Mouse (Mus musculus) C2C12 (cell line): ENCODE results near the gene Slc38a2. TPM values are rescaled to one million over a fixed set of nuclear protein-coding genes. Genes with fewer than 3 reads are reported as not detected.

ENCODE experiments used
- H3K27me3 ChIP-seq: one replicate; pipeline ENCODE4 v1.6.1; 2011; ENCODE audit not compliant: control insufficient read depth, insufficient read depth, insufficient read length
- H3K36me3 ChIP-seq: one replicate; pipeline ENCODE4 v1.6.1; 2011; ENCODE audit not compliant: control insufficient read depth, insufficient read depth
- H3K4me3 ChIP-seq: one replicate; pipeline ENCODE4 v1.5.1; 2011; ENCODE audit warnings: mild to moderate bottlenecking, control low read depth; ENCODE audit not compliant: poor library complexity, insufficient read depth, severe bottlenecking
- H3K79me2 ChIP-seq: one replicate; pipeline ENCODE4 v1.6.1; 2011; ENCODE audit not compliant: control insufficient read depth, insufficient read depth
- H3K79me3 ChIP-seq: one replicate; pipeline ENCODE4 v1.6.1; 2011; ENCODE audit warnings: low read depth, control low read depth
- H3ac ChIP-seq: one replicate; pipeline ENCODE3; 2011; ENCODE audit warnings: low read depth; ENCODE audit not compliant: control insufficient read depth, insufficient read length
- CEBPB ChIP-seq: IDR thresholded peaks from one replicate; pipeline ENCODE4 v1.6.1; 2011; ENCODE audit warnings: low read depth, mild to moderate bottlenecking, control low read depth, moderate library complexity
- CTCF ChIP-seq: IDR thresholded peaks from one replicate; pipeline ENCODE4 v1.5.1; 2011; ENCODE audit not compliant: control insufficient read depth, insufficient read depth, insufficient read length
- FOSL1 ChIP-seq: IDR thresholded peaks from one replicate; pipeline ENCODE4 v1.8.0; 2011; ENCODE audit warnings: mild to moderate bottlenecking, low read length; ENCODE audit not compliant: poor library complexity, insufficient read depth, severe bottlenecking
- MAX ChIP-seq: IDR thresholded peaks from one replicate; pipeline ENCODE4 v1.6.1; 2011; ENCODE audit warnings: mild to moderate bottlenecking, control low read depth
- MYOD1 ChIP-seq: IDR thresholded peaks from one replicate; pipeline ENCODE4 v1.6.1; 2011; ENCODE audit warnings: low read depth; ENCODE audit not compliant: control insufficient read depth, insufficient read length
- MYOG ChIP-seq: IDR thresholded peaks from one replicate; pipeline ENCODE4 v1.6.1; 2011; ENCODE audit not compliant: control insufficient read depth, insufficient read length; ENCODE audit errors: extremely low read depth
- USF1 ChIP-seq: IDR thresholded peaks from one replicate; pipeline ENCODE4 v1.6.1; 2011; ENCODE audit warnings: low read depth, mild to moderate bottlenecking, control low read depth, moderate library complexity
- polyA plus RNA-seq: library from polyadenylated mRNA; unstranded; fragments of >200 nt; fragmentation: generic; extraction: Trizol; gene quantifications from one replicate; pipeline ENCODE4 v1.2.1, GENCODE M21; 2012; ENCODE audit warnings: missing spikeins

Gene Slc38a2
- polyA plus RNA-seq, 1 experiment: 99.9 TPM

- TF ChIP-seq FOSL1: no peak
- TF ChIP-seq MYOD1: peak; percentile 64
- Histone ChIP-seq H3K4me3 (no peak overlapping the region), H3K27me3 (no peaks in the 10 kb centered on the region), H3ac (no peak overlapping the region), H3K79me3 (no peaks in the 10 kb centered on the region), H3K36me3 (no peaks in the 10 kb centered on the region), H3K79me2 (no peaks in the 10 kb centered on the region)
Measured at GRCm38 (mm10) chr15:96707936-96708335, 8.4 kb upstream of the Slc38a2 start.

- H3K36me3 ChIP-seq: peaks cover 11% of the 10 kb centered on the region
- H3K4me3 ChIP-seq: no peak overlapping the region
- peaks cover 12% of the 10 kb centered on the region for H3K79me3 ChIP-seq
- H3ac ChIP-seq: no peak overlapping the region
- no peaks in the 10 kb centered on the region for H3K27me3 ChIP-seq
- H3K79me2 ChIP-seq: peaks cover 22% of the 10 kb centered on the region
- TF ChIP-seq MYOG: no peak
- no peak for TF ChIP-seq CTCF
- TF ChIP-seq FOSL1: no peak
- no peak for TF ChIP-seq USF1
- TF ChIP-seq CEBPB: no peak
- no peak for TF ChIP-seq MAX
- no peak for TF ChIP-seq MYOD1
Measured at GRCm38 (mm10) chr15:96702466-96703031, 3.0 kb upstream of the Slc38a2 start.

DNA sequence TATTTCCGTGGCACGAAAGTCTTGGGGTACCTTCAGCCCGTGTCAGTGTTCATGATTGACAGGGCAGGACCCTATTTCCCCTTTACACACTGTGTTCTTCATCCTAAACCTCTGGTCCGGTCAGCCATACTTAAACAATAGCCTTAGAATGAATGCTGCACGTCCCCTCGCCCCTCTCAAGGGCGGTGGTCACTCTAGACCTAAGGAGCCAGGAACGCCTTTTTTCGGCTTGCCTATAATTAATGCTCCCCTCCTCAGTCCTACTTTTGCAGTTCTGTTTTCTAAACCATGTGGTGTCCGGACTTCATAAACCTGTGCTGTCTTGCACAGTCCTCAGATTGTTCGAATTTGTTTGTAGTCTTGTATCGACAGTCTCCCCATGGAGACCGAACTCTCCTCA, 1.2 kb upstream of the Slc38a2 start:
- Histone ChIP-seq H3K4me3 (no peak overlapping the region), H3K27me3 (no peaks in the 10 kb centered on the region)
- TF ChIP-seq CEBPB (no peak), MYOD1 (no peak), MYOG (no peak), CTCF (no peak), MAX (no peak), FOSL1 (no peak), USF1 (no peak)

GRCm38 (mm10) chr15:96698658-96699448, 677 bp downstream of the Slc38a2 start:
- Histone ChIP-seq H3K79me2 (peaks cover 59% of the 10 kb centered on the region), H3K36me3 (peaks cover 48% of the 10 kb centered on the region), H3K79me3 (peaks cover 49% of the 10 kb centered on the region), H3K4me3 (peak overlapping the region; percentile 100), H3K27me3 (no peaks in the 10 kb centered on the region), H3ac (peak overlapping the region; percentile 97)
- TF ChIP-seq MAX (peak; percentile 12), CEBPB (peak; percentile 64), MYOD1 (no peak), FOSL1 (no peak), USF1 (peak; percentile 75), MYOG (no peak), CTCF (no peak)

More for the DNA sequence above, 1.2 kb upstream of the Slc38a2 start:
- H3ac ChIP-seq: no peak overlapping the region
- peaks cover 28% of the 10 kb centered on the region for H3K36me3 ChIP-seq
- peaks cover 40% of the 10 kb centered on the region for H3K79me2 ChIP-seq
- H3K79me3 ChIP-seq: peaks cover 30% of the 10 kb centered on the region

- peaks cover 67% of the 10 kb centered on the region for H3K79me2 ChIP-seq
- TF ChIP-seq MYOG (no peak), FOSL1 (no peak), MAX (no peak), CEBPB (no peak), USF1 (no peak), CTCF (no peak), MYOD1 (no peak)
- H3ac ChIP-seq: peak overlapping the region; percentile 97
- no peaks in the 10 kb centered on the region for H3K27me3 ChIP-seq
- H3K4me3 ChIP-seq: peak overlapping the region; percentile 100
- peaks cover 55% of the 10 kb centered on the region for H3K36me3 ChIP-seq
- peaks cover 52% of the 10 kb centered on the region for H3K79me3 ChIP-seq
Measured at GRCm38 (mm10) chr15:96697901-96698657, 1.5 kb downstream of the Slc38a2 start.
